Mouse (Mus musculus) adrenal gland, adult (tissue): Measurements from ENCODE around the gene Gpx8.

ENCODE experiments used
- DNase-seq, 2 experiments: peaks; one replicate each; pipeline ENCODE4 v3.0.0; 2022 to 2023; ENCODE audit warnings: low spot score in 1 of 2; ENCODE audit not compliant: inconsistent age in 2 of 2

The Gpx8 gene

GRCm38 (mm10) chr13:113046211-113046883, at the start of gene Gpx8:
Gene Gpx8 (minus strand): TSS chr13:113046410.
- DNase-seq, result peak; percentile 70 to 88

DNA sequence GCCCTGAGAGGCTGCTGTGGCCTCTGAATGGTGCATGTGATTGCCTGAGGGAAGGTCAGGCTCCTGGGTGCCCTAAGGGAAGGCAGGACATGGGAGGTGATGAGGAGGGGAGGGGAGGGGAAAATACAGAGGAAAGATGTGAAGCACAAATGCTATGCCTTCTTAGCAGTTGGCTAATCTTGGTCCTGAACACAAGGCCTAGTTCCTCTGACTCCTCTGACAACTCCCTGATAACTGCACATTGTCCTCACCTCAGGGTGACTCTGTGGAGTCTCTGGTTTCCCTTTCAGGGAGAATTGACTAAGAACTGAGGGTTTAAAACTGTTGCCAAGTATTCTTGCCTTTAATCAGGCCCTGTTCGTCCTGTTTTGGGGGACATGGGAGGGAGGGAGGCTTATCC, 48.4 kb upstream of the Gpx8 start:
- DNase-seq, result no peak

- DNase-seq, result no peak
These were observed 44.3 kb upstream of the Gpx8 start for GRCm38 (mm10) chr13:113090489-113090888.

- no peak for DNase-seq
These were observed 41.2 kb upstream of the Gpx8 start for GRCm38 (mm10) chr13:113087226-113088017.

- no peak for DNase-seq
These were observed 38.5 kb upstream of the Gpx8 start for GRCm38 (mm10) chr13:113084732-113085131.

GRCm38 (mm10) chr13:113082101-113082500, 35.9 kb upstream of the Gpx8 start:
- DNase-seq, result no peak

GRCm38 (mm10) chr13:113079021-113079420, 32.8 kb upstream of the Gpx8 start:
- DNase-seq, result no peak

GRCm38 (mm10) chr13:113064542-113064941, 18.3 kb upstream of the Gpx8 start:
- DNase-seq, result no peak

- DNase-seq, result no peak
These were observed 15.5 kb upstream of the Gpx8 start for GRCm38 (mm10) chr13:113061746-113062145.

DNA sequence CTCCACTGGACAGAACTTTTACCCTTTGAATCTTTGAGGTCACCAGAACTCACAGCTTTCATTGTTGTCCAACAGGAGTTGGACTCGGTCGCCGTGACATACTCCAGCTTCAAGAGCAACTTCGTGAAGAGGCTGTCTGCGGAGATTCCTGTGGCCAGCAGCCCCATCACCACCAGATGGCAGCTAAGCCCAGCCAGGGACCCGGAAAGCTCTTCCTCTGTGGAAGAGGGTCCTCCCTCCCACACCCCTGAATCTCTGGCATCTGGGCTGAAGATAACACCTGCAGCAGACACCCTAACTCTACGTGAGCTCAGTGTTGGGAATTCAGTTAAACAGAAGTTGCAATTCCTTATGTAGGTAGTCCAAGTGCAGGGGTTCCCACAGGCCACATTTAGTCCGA, 9.6 kb upstream of the Gpx8 start:
- DNase-seq, result no peak

- DNase-seq, result no peak
These were observed 8.0 kb upstream of the Gpx8 start for GRCm38 (mm10) chr13:113054230-113054629.

DNA sequence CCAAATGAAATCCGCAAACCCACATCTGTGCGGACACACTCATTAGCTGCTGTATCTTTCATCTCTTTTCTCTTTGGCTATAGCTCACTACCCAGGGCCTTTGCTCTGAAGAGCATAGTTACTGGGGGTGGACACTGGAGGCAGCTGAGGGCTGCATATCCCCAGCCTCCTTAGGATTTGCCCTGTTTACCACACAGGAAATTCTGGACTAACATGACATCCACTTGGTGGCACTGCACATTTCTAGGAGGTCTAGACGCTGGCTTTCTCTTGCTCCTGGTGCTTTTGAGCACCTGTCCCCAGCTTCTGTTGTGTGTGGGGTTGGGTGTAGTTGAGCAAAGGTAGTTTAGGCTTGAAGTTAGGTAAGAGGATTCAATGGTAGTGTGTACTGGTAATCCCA, 1.4 kb upstream of the Gpx8 start:
- no peak for DNase-seq

DNA sequence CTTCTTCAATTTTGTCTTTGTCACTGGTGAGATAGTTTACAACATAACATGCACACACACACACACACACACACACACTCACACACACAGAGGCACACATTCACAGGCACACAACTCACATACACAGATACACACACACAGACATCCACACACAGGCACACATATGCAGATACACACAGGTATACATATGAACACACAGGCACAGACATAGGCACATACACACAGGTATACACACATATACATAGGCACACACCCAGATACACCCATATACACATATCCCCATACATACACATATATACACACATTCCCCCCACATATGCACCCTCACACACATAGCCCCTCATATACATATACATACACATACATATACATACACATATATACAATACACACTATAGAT, 808 bp upstream of the Gpx8 start:
- DNase-seq, result no peak

DNA sequence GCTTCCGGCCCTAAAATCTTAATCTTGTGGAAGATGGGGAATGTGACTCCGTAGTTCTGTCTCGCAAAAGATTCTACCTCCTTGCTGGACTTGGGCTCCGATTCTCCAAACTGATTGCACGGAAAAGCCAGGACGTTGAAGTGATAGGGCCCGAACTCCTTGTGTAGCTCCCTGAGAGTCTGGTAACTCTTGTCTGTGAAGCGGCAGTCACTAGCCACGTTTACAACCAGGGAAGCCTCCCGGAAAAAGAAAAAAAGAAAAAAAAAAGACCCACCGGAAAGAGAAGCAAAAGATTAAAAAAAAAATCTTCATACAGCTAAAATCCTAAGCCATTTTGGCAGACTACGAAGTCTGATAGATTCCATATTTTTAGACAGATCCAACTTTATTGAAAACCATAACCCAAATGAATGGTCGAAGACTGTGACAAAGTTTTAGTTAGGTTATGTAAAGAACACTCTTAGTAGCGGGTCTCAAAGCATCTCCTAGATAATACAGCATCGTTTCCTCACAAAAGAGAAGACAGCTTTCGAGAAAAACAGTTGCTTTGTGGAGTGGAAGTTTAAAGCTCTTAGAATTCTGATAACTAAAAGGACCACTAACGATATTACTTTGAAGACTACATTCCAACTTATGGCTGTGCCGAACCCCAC, 626 bp downstream of the Gpx8 start:
- DNase-seq, result peak in 1 of 2 experiments; percentile 64

DNA sequence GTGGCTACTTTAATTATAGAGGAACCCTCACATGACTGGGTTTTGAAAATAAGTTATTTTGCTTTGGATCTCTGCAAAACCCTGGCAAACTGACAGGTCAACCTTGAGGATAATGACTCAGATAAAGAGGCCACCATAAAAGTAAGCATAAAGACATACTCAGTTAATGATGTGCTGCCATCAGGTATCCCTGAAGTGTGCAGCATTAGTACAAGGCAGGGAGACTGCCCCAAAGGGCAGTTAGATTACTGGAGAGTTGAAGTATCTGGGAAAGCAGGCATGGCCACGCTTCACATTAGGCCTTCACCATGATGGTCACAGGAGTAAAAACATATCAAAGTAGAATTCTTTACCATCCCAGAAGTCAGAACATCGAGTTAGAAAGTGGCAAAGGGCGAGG, 1.3 kb downstream of the Gpx8 start:
- DNase-seq, result peak in 1 of 2 experiments; percentile 70

DNA sequence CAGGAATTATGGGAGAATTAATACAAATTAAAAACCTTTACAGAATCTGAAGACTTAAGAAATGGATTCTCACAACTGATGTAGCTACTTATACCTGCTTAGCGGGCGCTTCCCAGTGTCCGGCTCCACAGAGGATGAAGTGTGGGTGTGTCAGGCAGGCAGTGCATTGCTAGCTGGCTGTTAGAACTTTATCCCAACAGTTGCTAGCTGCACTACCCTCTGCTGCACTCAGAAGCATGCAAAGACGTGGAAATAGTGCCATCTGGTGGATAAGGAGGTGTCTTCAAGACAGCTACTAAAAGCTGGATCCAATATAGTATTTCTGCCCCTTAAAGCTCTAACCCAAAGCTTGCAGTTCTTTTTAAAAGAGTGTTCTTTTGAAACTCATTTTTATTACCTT, 10.4 kb downstream of the Gpx8 start:
- peak; percentile 69 to 92 for DNase-seq

- peak; percentile 67 to 83 for DNase-seq
These were observed 11.2 kb downstream of the Gpx8 start, which contains the start of gene Cdc20b for GRCm38 (mm10) chr13:113034950-113035421. Gene Cdc20b (plus strand): TSS chr13:113035111.

GRCm38 (mm10) chr13:113034271-113034886, 11.8 kb downstream of the Gpx8 start:
- DNase-seq, result peak in 1 of 2 experiments; percentile 38

- DNase-seq, result no peak
These were observed 13.4 kb downstream of the Gpx8 start for GRCm38 (mm10) chr13:113032831-113033230.

GRCm38 (mm10) chr13:113031792-113032571, 14.2 kb downstream of the Gpx8 start:
- DNase-seq, result peak in 1 of 2 experiments; percentile 58
